Mouse (Mus musculus) 3T3-L1 (cell line): ENCODE results near the gene Cfd.

Source experiments
- DNase-seq: peaks from one replicate; pipeline ENCODE4 v3.0.0-alpha.2; 2015; ENCODE audit warnings: low read depth, low spot score

The Cfd gene

GRCm38 (mm10) chr10:79890670-79891069 lies at the start of gene Cfd:
Gene Cfd (plus strand): TSS chr10:79890853.
- no peak for DNase-seq

DNA sequence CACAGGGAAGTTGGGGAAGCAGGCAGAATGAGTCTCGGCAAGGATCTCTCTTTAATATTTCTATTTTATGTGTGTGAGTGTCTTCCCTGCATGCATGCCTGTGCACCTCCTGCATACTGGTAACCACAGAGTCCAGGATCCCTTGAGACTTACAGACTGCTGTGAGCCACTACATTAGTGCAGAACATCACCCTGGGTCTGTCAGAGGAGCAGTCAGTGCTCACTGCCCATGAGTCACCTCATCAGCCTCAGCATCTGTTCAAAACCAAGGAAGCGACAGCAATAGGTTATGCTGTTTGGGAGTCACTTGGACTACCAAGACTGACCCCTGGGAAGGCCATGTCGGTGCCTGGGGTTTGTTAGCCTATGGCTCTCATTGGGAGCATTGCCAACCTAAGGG lies 48.3 kb upstream of the Cfd start:
- peak; percentile 78 for DNase-seq

GRCm38 (mm10) chr10:79843476-79843875 lies 47.2 kb upstream of the Cfd start:
- peak; percentile 36 for DNase-seq

DNA sequence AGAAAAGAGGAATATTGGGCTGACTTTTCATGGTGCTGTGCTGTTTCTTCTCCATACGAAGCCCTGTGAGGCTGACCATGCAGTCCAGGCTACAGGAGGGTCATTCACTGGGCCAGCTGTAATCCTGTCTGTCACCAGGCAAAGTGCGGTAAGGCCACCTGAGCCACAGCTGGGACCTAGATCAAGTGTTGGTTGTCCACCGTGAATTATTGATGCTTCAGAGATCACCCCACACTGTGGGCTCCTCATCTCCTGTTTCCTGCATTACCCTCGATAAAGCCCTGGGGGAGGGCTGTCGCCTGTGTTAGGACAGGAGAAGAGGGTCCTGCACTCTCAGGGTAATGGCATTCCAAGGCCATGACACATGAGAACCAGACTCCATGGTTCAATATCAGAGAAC lies 44.1 kb upstream of the Cfd start:
- no peak for DNase-seq

DNA sequence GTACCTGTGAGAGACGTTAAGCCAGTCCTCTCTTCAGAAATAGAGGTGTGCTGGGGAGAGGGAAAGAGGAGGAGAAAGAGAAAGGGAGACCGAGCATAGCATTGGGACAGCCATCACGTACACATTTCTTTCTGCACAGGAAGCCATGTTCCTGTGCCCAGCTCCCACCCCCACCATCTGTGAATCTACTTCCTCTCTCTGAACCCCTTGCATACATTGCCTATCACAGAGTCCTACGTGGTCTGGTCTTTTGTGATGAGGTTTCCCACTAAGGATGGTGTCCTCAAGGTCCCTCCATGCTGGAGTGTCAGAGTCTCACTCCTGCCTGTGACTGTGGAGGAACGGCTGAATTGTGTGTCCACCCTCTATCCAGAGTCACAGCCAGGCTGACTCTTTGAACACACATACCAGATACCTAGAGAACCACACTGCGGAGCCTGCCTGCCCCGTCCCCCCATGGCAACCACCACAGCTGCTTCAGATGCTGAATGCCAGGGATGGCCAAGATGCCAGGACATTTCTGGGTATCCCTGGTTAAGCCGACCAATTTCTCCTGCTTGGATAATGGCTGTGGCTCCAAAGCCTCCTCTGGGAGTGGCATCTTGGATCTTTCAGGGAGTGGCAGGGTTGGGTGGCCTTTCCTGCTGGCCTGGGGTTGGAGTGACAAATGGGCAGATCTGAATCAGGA lies 40.6 kb upstream of the Cfd start:
- no peak for DNase-seq

DNA sequence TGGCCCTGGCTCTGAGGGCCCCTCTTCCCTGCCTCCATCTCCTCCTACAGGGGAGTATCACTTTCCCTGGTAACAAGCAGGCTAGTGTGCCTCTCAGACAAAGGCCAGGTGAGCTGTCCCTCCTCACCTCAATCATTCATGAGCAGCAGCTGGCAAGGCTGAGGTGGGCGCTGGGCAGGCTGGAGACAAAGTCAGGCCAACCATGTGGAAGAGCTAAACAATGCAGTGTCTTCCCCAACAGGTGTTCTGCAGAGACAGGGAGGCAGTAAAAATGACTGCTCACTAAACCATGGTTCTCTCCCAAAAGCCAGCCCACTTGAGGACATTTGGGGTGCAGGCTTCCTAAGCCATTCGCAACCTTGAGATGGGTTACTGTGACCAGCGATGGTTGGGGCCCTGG lies 39.0 kb upstream of the Cfd start:
- no peak for DNase-seq

GRCm38 (mm10) chr10:79852107-79852789 lies 38.4 kb upstream of the Cfd start:
- peak; percentile 73 for DNase-seq

DNA sequence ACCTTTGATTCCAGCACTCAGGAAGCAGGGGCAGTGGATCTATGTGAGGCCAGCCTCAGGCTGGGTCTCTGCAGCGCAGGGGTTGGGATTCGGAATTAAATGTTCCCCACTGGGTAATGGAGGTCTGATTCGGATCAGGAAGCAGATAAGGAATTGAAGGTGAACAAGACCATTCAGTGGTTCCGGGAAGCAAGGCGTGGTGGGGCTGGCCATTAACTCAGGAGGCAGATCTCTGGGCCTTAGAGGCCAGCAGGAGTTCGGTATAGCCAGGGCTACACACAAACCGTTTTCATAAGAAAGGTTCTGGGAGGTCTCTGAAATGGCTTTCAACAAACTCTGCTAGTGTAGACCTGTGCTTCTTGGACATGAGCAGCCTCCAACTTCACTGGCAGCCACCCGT lies 37.8 kb upstream of the Cfd start:
- DNase-seq = no peak

- DNase-seq = peak; percentile 97
These were observed 37.3 kb upstream of the Cfd start for GRCm38 (mm10) chr10:79853392-79853791.

- peak; percentile 100 for DNase-seq
These were observed 36.5 kb upstream of the Cfd start, which contains the start of gene Ptbp1 for GRCm38 (mm10) chr10:79853860-79854795. Gene Ptbp1 (plus strand): TSS chr10:79854427.

- peak; percentile 57 for DNase-seq
These were observed 35.7 kb upstream of the Cfd start for GRCm38 (mm10) chr10:79854801-79855541.

DNA sequence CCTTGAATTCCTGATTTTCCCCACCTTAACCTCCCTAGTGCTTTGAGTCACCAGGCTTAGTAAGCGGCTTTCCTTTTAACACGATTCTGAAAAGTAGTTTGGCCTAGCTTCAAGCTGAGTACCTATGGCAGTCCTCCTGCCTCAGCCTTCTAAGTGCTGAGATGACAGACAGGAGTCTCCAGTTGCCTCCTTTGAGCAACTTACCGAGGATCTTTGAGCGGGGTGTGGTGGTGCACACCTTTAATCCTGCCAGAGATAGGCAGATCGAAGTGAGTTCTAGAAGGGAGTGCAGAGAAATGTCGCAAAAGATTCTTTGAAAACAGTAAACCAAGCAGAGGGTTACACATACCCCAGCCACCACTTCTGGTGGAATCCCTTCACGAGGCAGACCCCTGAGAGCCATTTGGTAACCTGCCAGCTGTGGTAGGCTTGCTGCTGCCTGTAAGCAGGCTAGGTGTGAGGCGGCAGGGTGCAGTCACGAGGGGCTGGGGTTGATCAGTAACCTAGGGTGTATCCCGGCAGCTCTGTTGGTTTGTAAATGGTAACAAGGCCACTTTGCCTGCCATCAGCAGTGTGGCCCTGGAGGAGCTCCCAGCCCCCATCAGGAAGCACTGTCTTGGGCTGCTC lies 35.0 kb upstream of the Cfd start:
- peak; percentile 40 for DNase-seq

DNA sequence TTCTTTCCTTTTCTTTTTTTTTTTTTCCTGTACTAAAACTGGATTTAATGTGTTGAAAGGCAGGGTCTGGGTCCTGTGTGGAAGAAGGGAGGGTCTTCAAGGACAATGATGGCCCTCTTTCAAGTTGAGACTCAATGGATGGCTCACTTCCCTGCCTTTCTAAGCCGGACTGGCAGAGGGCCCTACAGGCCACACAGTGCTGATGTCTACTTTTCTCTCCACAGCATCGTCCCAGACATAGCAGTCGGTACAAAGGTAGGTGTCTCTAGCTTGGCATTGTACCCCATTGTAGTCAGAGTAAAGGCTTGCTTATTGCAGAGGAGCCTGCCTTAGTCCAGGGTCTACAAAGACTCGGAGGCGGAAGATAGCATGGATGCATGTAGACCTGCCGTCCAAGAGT lies 34.4 kb upstream of the Cfd start:
- no peak for DNase-seq

GRCm38 (mm10) chr10:79856704-79857451 lies 33.8 kb upstream of the Cfd start:
- DNase-seq = peak; percentile 26

DNA sequence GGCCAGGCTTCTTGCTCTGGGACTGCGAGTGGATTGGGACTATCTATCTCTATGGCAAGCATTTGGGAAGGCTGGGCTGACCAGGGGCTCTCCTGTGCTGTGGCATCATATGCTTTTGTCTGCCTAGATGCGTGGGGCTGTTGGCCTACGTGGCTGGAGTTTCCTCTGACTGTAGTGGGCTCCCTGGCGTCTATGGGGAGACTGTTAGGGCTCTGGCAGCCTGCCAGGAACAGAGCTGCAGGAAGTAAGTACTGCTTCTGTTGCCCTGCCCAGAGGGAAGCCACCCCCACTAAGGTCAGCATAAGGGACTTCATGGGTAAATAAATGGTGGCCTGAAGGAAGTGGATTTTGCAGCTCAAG lies 33.2 kb upstream of the Cfd start:
- DNase-seq = peak; percentile 69

DNA sequence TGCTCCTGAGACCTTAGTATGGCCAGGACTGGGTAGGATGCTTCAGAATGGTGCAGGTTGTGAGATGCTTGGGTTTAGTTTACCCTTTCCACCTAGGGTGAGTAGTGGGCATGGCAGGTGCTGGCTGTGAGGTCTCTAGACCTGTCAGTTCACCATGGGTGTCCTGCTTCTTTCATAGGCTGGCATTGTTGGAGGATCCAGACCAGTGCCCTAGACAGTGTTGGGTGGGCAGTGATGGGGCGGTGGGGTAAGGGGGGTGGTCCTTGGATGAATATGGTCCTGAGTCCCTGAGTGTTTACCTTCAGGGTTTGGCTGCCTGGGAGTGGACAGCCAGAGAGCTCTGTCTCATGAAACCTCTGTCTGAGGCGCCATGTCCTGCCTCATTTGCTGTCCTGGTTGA lies 32.8 kb upstream of the Cfd start:
- no peak for DNase-seq

DNA sequence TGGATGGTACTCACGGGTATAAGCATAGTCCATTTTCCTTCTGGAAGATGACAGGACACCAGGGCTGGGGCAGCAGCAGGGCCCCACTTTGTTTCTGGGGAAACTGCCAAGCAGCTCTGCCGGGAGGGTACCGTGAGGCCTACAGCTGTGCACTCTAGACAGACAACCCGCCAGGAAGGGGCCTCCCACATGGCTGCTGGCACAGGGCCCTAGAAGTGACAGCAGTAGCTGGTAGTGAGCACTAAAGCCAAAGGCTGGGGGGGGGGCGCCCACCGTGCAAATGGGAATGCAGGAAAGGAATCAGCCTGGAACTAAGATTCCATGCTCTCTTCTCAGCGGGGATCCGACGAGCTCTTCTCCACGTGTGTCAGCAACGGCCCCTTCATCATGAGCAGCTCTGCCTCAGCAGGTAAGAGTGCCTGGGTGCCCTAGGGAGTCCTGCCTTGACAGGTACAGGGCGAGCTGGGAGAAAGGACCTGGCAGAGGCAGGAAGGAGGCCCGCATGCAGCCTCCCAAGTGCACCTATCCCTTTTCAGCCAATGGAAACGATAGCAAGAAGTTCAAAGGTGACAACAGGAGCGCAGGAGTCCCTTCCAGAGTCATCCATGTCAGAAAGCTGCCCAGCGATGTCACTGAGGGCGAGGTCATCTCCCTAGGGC lies 32.1 kb upstream of the Cfd start:
- DNase-seq = peak; percentile 72

DNA sequence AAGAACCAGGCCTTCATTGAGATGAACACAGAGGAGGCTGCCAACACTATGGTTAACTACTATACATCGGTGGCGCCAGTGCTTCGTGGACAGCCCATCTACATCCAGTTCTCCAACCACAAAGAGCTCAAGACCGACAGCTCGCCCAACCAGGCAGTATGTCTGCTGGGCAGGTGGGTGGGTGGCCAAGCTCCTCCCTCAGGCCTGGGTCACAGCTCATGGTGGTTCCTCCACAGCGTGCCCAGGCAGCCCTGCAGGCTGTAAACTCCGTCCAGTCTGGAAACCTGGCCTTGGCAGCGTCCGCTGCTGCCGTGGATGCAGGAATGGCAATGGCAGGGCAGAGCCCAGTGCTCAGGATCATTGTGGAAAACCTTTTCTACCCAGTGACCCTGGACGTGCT lies 31.5 kb upstream of the Cfd start:
- DNase-seq = peak; percentile 32

GRCm38 (mm10) chr10:79860079-79860911 lies 30.4 kb upstream of the Cfd start:
- no peak for DNase-seq
